Mouse (Mus musculus) hindbrain, embryonic 14.5 days (tissue): ENCODE measurements around the gene Spdye4a. TPM values are rescaled to one million over a fixed set of nuclear protein-coding genes. Genes with fewer than 3 reads are reported as not detected.

ENCODE experiments used
- ATAC-seq: fragments of 200-750 bp; cut with Nextera tagmentation; 2 replicates; pipeline ENCODE4 v1.8.0; 2017; ENCODE audit warnings: moderate number of reproducible peaks, mild to moderate bottlenecking, moderate TSS enrichment, moderate library complexity; ENCODE audit not compliant: low FRiP score
- DNase-seq: peaks from one replicate; pipeline ENCODE4 v3.0.0-alpha.2; 2015; ENCODE audit warnings: low spot score
- H3K27ac ChIP-seq: fragments of 300-500 bp; sonication (generic); 2 replicates; pipeline ENCODE4 v1.5.1; 2014; ENCODE audit warnings: mild to moderate bottlenecking, moderate library complexity
- H3K27me3 ChIP-seq: fragments of 300-500 bp; sonication (generic); 2 replicates; pipeline ENCODE4 v1.6.1; 2014; ENCODE audit warnings: mild to moderate bottlenecking, low read length, mixed read lengths; ENCODE audit not compliant: control insufficient read depth, insufficient read depth
- H3K36me3 ChIP-seq: fragments of 300-500 bp; sonication (generic); replicated peaks from 2 replicates; pipeline ENCODE4 v1.6.1; 2014; ENCODE audit not compliant: control insufficient read depth, insufficient read depth
- H3K4me1 ChIP-seq: fragments of 300-500 bp; sonication (generic); replicated peaks from 2 replicates; pipeline ENCODE4 v1.6.1; 2014; ENCODE audit warnings: antibody characterized with exemption, low read length, mixed read lengths; ENCODE audit not compliant: control insufficient read depth, insufficient read depth
- H3K4me2 ChIP-seq: fragments of 300-500 bp; sonication (generic); replicated peaks from 2 replicates; pipeline ENCODE4 v1.6.1; 2014; ENCODE audit warnings: mild to moderate bottlenecking, moderate library complexity
- H3K4me3 ChIP-seq: fragments of 300-500 bp; sonication (generic); replicated peaks from 2 replicates; pipeline ENCODE4 v1.5.1; 2014; ENCODE audit warnings: mild to moderate bottlenecking, low read length
- H3K9ac ChIP-seq: fragments of 300-500 bp; sonication (generic); 2 replicates; pipeline ENCODE4 v1.6.1; 2014
- H3K9me3 ChIP-seq: fragments of 300-500 bp; sonication (generic); 2 replicates; pipeline ENCODE4 v1.6.1; 2016; ENCODE audit warnings: low read length; ENCODE audit not compliant: control insufficient read depth
- WGBS: fragments of 180-500 bp; shearing (Covaris S2); extraction: QIAGEN DNeasy Blood & Tissue Kit; methylation state at CpG from one replicate; pipeline ENCODE4 v1.1.7; 2014; 5-methylcytosine and 5-hydroxymethylcytosine counted together
- polyA plus RNA-seq: library from polyadenylated mRNA; unstranded; fragments of >200 nt; fragmentation: Nextera tagmentation; extraction: Ambion mirVana; gene quantifications from 2 replicates; pipeline ENCODE4 v1.2.1, GENCODE M21; 2014

Gene Spdye4a
- polyA plus RNA-seq, 1 experiment from 2014 or later: not detected

GRCm38 (mm10) chr5:143265409-143265808 lies 38.7 kb upstream of the Spdye4a start:
- 58% methylated on average over 1 of the region's 1 CpGs for whole genome bisulfite sequencing
- DNase-seq: no peak
- no peak overlapping the region for H3K27ac ChIP-seq
- peaks cover 15% of the 10 kb centered on the region for H3K4me1 ChIP-seq
- ATAC-seq: no peak
- no peak overlapping the region for H3K4me2 ChIP-seq
- no peaks in the 10 kb centered on the region for H3K9me3 ChIP-seq
- peaks cover 46% of the 10 kb centered on the region for H3K36me3 ChIP-seq
- H3K9ac ChIP-seq: no peak overlapping the region
- no peaks in the 10 kb centered on the region for H3K27me3 ChIP-seq
- no peak overlapping the region for H3K4me3 ChIP-seq

GRCm38 (mm10) chr5:143264689-143265088 lies 38.0 kb upstream of the Spdye4a start:
- H3K4me2 ChIP-seq: no peak overlapping the region
- H3K27me3 ChIP-seq: no peaks in the 10 kb centered on the region
- no peak for DNase-seq
- no peaks in the 10 kb centered on the region for H3K9me3 ChIP-seq
- H3K9ac ChIP-seq: no peak overlapping the region
- H3K36me3 ChIP-seq: peaks cover 53% of the 10 kb centered on the region
- peaks cover 12% of the 10 kb centered on the region for H3K4me1 ChIP-seq
- no peak for ATAC-seq
- WGBS: 91% methylated on average over 10 of the region's 10 CpGs
- no peak overlapping the region for H3K4me3 ChIP-seq
- H3K27ac ChIP-seq: no peak overlapping the region

GRCm38 (mm10) chr5:143261636-143262035 lies 34.9 kb upstream of the Spdye4a start:
- Histone ChIP-seq H3K9ac (no peak overlapping the region), H3K4me3 (no peak overlapping the region), H3K4me2 (no peak overlapping the region), H3K36me3 (peaks cover 80% of the 10 kb centered on the region), H3K27me3 (peaks cover 19% of the 10 kb centered on the region), H3K27ac (no peak overlapping the region), H3K4me1 (0 out of 2 replicates have a peak, but pooled peaks cover 3% of the 10 kb centered on the region), H3K9me3 (no peaks in the 10 kb centered on the region)
- 95% methylated on average over 8 of the region's 8 CpGs for WGBS
- ATAC-seq (no peak), DNase-seq (no peak)

- peaks cover 66% of the 10 kb centered on the region for H3K27me3 ChIP-seq
- WGBS: 79% methylated on average over 5 of the region's 5 CpGs
Measured at GRCm38 (mm10) chr5:143255802-143256201, 29.1 kb upstream of the Spdye4a start.

GRCm38 (mm10) chr5:143255131-143255519 lies 28.4 kb upstream of the Spdye4a start:
- no peak for ATAC-seq
- peaks cover 96% of the 10 kb centered on the region for H3K36me3 ChIP-seq

More at GRCm38 (mm10) chr5:143255802-143256201, 29.1 kb upstream of the Spdye4a start:
- H3K9ac ChIP-seq: no peak overlapping the region
- H3K4me3 ChIP-seq: no peak overlapping the region
- peaks cover 96% of the 10 kb centered on the region for H3K36me3 ChIP-seq
- peaks cover 10% of the 10 kb centered on the region; the same call in 1 of the 2 replicates for H3K4me1 ChIP-seq
- no peaks in the 10 kb centered on the region for H3K9me3 ChIP-seq
- ATAC-seq (no peak), DNase-seq (no peak)
- no peak overlapping the region for H3K27ac ChIP-seq
- H3K4me2 ChIP-seq: no peak overlapping the region

GRCm38 (mm10) chr5:143254487-143255130 lies 27.9 kb upstream of the Spdye4a start:
- H3K27me3 ChIP-seq: peaks cover 66% of the 10 kb centered on the region
- 0 out of 2 replicates have a peak overlapping the region, but pooled peaks have one; percentile 40 for H3K9ac ChIP-seq
- H3K4me3 ChIP-seq: peak overlapping the region; percentile 21; the same call in 1 of the 2 replicates
- peak; percentile 33 for DNase-seq
- no peaks in the 10 kb centered on the region for H3K9me3 ChIP-seq
- no peak overlapping the region for H3K27ac ChIP-seq
- no peak for ATAC-seq
- H3K4me1 ChIP-seq: peaks cover 10% of the 10 kb centered on the region; the same call in 1 of the 2 replicates
- peaks cover 92% of the 10 kb centered on the region for H3K36me3 ChIP-seq
- no peak overlapping the region for H3K4me2 ChIP-seq
- WGBS: 15% methylated on average over 66 of the region's 66 CpGs

More at GRCm38 (mm10) chr5:143255131-143255519, 28.4 kb upstream of the Spdye4a start:
- no peaks in the 10 kb centered on the region for H3K9me3 ChIP-seq
- H3K9ac ChIP-seq: no peak overlapping the region
- H3K27ac ChIP-seq: no peak overlapping the region
- H3K4me1 ChIP-seq: peaks cover 10% of the 10 kb centered on the region; the same call in 1 of the 2 replicates
- 25% methylated on average over 24 of the region's 24 CpGs for WGBS
- no peak for DNase-seq
- peaks cover 66% of the 10 kb centered on the region for H3K27me3 ChIP-seq
- H3K4me2 ChIP-seq: no peak overlapping the region
- no peak overlapping the region for H3K4me3 ChIP-seq

- DNase-seq: peak; percentile 47
- Histone ChIP-seq H3K4me3 (peak overlapping the region; percentile 21), H3K4me2 (peak overlapping the region; percentile 41), H3K9me3 (no peaks in the 10 kb centered on the region), H3K27ac (no peak overlapping the region), H3K9ac (peak overlapping the region; percentile 40), H3K4me1 (peaks cover 10% of the 10 kb centered on the region; the same call in 1 of the 2 replicates), H3K36me3 (peaks cover 92% of the 10 kb centered on the region), H3K27me3 (peaks cover 66% of the 10 kb centered on the region)
- no peak for ATAC-seq
- WGBS: 7% methylated on average over 80 of the region's 81 CpGs
Measured at GRCm38 (mm10) chr5:143253881-143254486, 27.3 kb upstream of the Spdye4a start.

GRCm38 (mm10) chr5:143253186-143253880 lies 26.6 kb upstream of the Spdye4a start:
- peak overlapping the region; percentile 41 for H3K4me2 ChIP-seq
- peaks cover 64% of the 10 kb centered on the region for H3K27me3 ChIP-seq
- H3K36me3 ChIP-seq: peaks cover 89% of the 10 kb centered on the region
- peak overlapping the region; percentile 21 for H3K4me3 ChIP-seq
- DNase-seq (no peak), ATAC-seq (no peak)
- peaks cover 10% of the 10 kb centered on the region; the same call in 1 of the 2 replicates for H3K4me1 ChIP-seq
- no peaks in the 10 kb centered on the region for H3K9me3 ChIP-seq
- peak overlapping the region; percentile 40 for H3K9ac ChIP-seq
- WGBS: 8% methylated on average over 92 of the region's 103 CpGs
- H3K27ac ChIP-seq: no peak overlapping the region

- Histone ChIP-seq H3K4me2 (no peak overlapping the region), H3K4me1 (peaks cover 10% of the 10 kb centered on the region; the same call in 1 of the 2 replicates), H3K36me3 (peaks cover 90% of the 10 kb centered on the region), H3K27me3 (peaks cover 58% of the 10 kb centered on the region), H3K9me3 (no peaks in the 10 kb centered on the region), H3K4me3 (0 out of 2 replicates have a peak overlapping the region, but pooled peaks have one; percentile 21), H3K27ac (no peak overlapping the region), H3K9ac (no peak overlapping the region)
- DNase-seq: no peak
- 36% methylated on average over 18 of the region's 18 CpGs for WGBS
- ATAC-seq: no peak
Measured at GRCm38 (mm10) chr5:143252791-143253185, 26.1 kb upstream of the Spdye4a start.
